Mouse (Mus musculus) C2C12 (cell line): ENCODE measurements around the gene Vwf.

Experiments
- CEBPB ChIP-seq: IDR thresholded peaks from one replicate; pipeline ENCODE4 v1.6.1; 2011; ENCODE audit warnings: low read depth, mild to moderate bottlenecking, control low read depth, moderate library complexity
- CTCF ChIP-seq: IDR thresholded peaks from one replicate; pipeline ENCODE4 v1.5.1; 2011; ENCODE audit not compliant: control insufficient read depth, insufficient read depth, insufficient read length
- MAX ChIP-seq: IDR thresholded peaks from one replicate; pipeline ENCODE4 v1.6.1; 2011; ENCODE audit warnings: mild to moderate bottlenecking, control low read depth
- MYOD1 ChIP-seq: IDR thresholded peaks from one replicate; pipeline ENCODE4 v1.6.1; 2011; ENCODE audit warnings: low read depth; ENCODE audit not compliant: control insufficient read depth, insufficient read length
- MYOG ChIP-seq: IDR thresholded peaks from one replicate; pipeline ENCODE4 v1.6.1; 2011; ENCODE audit not compliant: control insufficient read depth, insufficient read length; ENCODE audit errors: extremely low read depth
- USF1 ChIP-seq: IDR thresholded peaks from one replicate; pipeline ENCODE4 v1.6.1; 2011; ENCODE audit warnings: low read depth, mild to moderate bottlenecking, control low read depth, moderate library complexity

GRCm38 (mm10) chr6:125506427-125506826 is 40.1 kb upstream of the Vwf start:
- no peak for TF ChIP-seq MYOG
- no peak for TF ChIP-seq MAX
- TF ChIP-seq CTCF = no peak
- no peak for TF ChIP-seq MYOD1
- TF ChIP-seq USF1 = no peak
- no peak for TF ChIP-seq CEBPB
